Mouse (Mus musculus): ENCODE data around the gene Rpl13a. TPM values are rescaled to one million over a fixed set of nuclear protein-coding genes. Genes with fewer than 3 reads are reported as not detected.

The Rpl13a gene
- polyA plus RNA-seq, 1 experiment: 1,470 TPM

DNA sequence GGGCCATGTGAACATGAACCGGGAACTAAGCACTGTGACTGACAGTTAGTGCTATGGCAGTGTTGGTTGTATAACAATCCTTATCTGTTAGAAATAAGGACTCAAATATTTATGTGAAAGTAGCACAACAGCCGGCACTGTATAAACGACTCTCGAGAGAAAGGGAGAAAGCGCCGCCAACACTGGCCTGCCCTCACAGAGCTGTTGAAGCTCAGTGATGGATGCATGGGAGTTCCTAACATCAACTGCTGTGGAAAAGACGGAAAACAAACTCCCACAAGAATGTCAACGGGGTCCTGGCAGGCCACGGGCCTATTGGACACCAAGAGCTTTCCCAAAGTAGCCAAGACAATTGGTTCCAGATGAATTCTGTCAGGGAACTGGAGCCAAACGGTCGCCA lies 22.7 kb upstream of the Rpl13a start:
- H3K4me3 ChIP-seq (ENCODE audit: insufficient read depth, low read length): no peak overlapping the region
- H3K27ac ChIP-seq (ENCODE audit: insufficient read depth, low read length): no peak overlapping the region
- peaks cover 2% of the 10 kb centered on the region; the same call in 1 of the 2 replicates for H3K4me1 ChIP-seq (ENCODE audit: control insufficient read depth, insufficient read depth, low read length)
- TF ChIP-seq CTCF (IDR thresholded peaks at IDR 0.05; ENCODE audit: extremely low read depth, insufficient read depth, low read length) (no peak), POLR2A (IDR thresholded peaks at IDR 0.05; ENCODE audit: extremely low read depth, insufficient read depth, low read length) (no peak)

DNA sequence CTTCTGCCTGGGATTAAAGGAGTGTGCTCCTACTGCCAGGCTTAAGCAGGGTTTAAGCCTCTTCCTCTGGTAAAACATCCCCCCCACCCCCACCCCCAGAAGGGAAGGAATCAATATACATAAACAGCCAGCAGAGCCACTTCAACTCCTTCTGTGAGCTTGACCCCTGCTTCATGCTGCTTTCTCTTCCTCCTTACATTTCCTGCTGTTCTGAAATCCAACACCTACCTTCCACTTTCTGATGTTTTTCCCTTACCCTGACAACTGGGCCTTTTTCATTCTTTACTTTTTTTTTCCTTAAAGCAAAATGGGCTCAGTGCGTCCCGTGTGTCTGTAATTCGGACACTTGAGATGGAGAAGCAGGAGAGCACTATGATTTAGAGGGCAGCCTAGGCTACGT lies 21.8 kb upstream of the Rpl13a start:
- no peak overlapping the region for H3K27ac ChIP-seq (ENCODE audit: insufficient read depth, low read length)
- H3K4me1 ChIP-seq (ENCODE audit: control insufficient read depth, insufficient read depth, low read length): peaks cover 2% of the 10 kb centered on the region; the same call in 1 of the 2 replicates
- H3K4me3 ChIP-seq (ENCODE audit: insufficient read depth, low read length): no peak overlapping the region
- TF ChIP-seq POLR2A (IDR thresholded peaks at IDR 0.05; ENCODE audit: extremely low read depth, insufficient read depth, low read length) (no peak), CTCF (IDR thresholded peaks at IDR 0.05; ENCODE audit: extremely low read depth, insufficient read depth, low read length) (no peak)

DNA sequence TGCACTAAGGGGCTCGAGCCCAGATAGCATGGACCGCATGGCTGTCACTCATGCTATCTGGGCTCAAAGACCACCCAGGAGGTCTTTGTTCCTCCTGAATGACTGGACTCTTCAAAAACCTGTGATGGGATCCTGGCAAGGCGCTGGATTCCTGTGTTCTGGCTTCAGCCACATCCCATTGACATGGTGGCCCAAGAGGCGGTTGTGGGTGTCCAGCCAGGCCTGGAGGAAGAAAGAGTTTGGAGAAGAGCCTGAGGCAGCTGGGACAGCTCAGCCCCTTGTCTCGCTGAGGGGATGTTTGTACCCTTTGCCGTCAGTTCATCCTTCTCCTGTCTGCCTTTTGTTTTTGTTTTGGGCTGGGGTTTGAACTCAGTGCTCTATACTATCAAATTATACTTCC lies 21.0 kb upstream of the Rpl13a start:
- Histone ChIP-seq H3K4me3 (ENCODE audit: insufficient read depth, low read length) (no peak overlapping the region), H3K27ac (ENCODE audit: insufficient read depth, low read length) (no peak overlapping the region), H3K4me1 (ENCODE audit: control insufficient read depth, insufficient read depth, low read length) (peaks cover 2% of the 10 kb centered on the region; the same call in 1 of the 2 replicates)
- no peak for TF ChIP-seq POLR2A (IDR thresholded peaks at IDR 0.05; ENCODE audit: extremely low read depth, insufficient read depth, low read length)
- TF ChIP-seq CTCF (IDR thresholded peaks at IDR 0.05; ENCODE audit: extremely low read depth, insufficient read depth, low read length): no peak

DNA sequence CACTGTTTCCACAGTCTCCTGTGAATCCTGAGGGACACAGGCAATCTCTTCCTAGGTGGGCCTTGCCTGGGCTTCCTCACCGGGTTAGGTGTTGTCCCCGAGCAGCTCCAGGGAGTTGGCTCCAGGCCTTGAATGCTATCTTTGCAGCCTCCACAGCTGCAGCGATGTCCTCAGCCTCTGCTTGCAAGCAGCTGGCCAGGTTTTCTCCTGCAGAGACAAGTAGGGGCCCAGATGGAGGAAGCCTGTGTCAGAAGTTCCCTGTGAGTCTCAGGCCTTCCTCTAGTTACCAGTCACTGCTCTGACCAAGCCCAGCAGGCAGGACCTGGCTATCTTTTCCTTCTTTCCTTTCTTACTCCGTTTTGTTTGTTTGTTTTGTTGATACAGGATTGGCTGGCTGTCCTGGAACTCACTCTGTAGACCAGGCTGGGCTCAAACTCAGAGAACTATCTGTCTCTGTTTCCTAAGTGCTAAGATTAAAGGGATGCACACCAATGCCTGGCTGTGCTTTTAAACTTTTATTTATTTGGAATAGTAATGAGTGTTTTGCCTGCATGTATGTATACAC lies 20.1 kb upstream of the Rpl13a start:
- TF ChIP-seq POLR2A (IDR thresholded peaks at IDR 0.05; ENCODE audit: extremely low read depth, insufficient read depth, low read length) (no peak), CTCF (IDR thresholded peaks at IDR 0.05; ENCODE audit: extremely low read depth, insufficient read depth, low read length) (no peak)
- no peak overlapping the region for H3K27ac ChIP-seq (ENCODE audit: insufficient read depth, low read length)
- H3K4me1 ChIP-seq (ENCODE audit: control insufficient read depth, insufficient read depth, low read length): peaks cover 2% of the 10 kb centered on the region; the same call in 1 of the 2 replicates
- H3K4me3 ChIP-seq (ENCODE audit: insufficient read depth, low read length): no peak overlapping the region

DNA sequence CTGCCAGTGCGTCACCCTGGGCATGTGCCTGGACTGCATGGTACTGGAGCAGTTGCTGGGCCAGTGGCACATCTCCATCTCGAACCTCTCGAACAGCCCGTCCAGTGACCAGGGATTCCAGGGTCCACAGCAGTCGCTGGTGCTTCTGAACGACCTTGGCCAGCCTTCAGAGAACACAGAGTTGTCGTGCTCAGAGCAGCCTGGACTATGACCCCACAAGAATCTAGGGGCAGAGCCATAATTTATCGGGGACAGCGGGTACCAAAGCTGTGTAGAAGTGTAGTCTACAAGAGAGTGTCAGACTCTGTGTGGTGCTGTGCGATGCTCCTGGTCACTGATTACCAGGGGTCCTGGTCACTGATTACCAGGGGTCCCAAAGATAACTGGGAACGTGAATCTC lies 19.3 kb upstream of the Rpl13a start:
- Histone ChIP-seq H3K27ac (ENCODE audit: insufficient read depth, low read length) (no peak overlapping the region), H3K4me1 (ENCODE audit: control insufficient read depth, insufficient read depth, low read length) (peaks cover 2% of the 10 kb centered on the region; the same call in 1 of the 2 replicates), H3K4me3 (ENCODE audit: insufficient read depth, low read length) (no peak overlapping the region)
- no peak for TF ChIP-seq CTCF (IDR thresholded peaks at IDR 0.05; ENCODE audit: extremely low read depth, insufficient read depth, low read length)
- no peak for TF ChIP-seq POLR2A (IDR thresholded peaks at IDR 0.05; ENCODE audit: extremely low read depth, insufficient read depth, low read length)

DNA sequence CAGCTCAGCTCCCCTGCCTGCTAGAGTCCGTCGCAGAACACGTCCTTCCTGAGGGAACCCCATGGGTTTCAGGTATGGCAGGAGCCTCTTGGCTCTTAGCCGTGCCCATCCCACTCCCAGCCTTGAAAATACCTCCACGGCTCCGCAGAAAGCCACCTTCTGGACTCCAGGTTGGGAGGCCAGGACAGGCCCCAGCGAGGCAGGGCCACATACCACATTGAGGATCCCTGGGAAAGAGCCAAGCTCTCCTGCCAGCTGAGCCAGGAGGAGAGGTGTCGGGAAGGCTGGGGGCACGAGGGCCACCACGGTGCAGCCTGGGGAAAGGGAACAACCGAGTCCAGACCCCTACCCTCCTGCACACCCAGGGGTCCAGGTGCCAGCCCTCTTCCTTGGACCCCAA lies 18.7 kb upstream of the Rpl13a start:
- TF ChIP-seq CTCF (IDR thresholded peaks at IDR 0.05; ENCODE audit: extremely low read depth, insufficient read depth, low read length) (no peak), POLR2A (IDR thresholded peaks at IDR 0.05; ENCODE audit: extremely low read depth, insufficient read depth, low read length) (no peak)
- H3K4me3 ChIP-seq (ENCODE audit: insufficient read depth, low read length): no peak overlapping the region
- H3K4me1 ChIP-seq (ENCODE audit: control insufficient read depth, insufficient read depth, low read length): peaks cover 2% of the 10 kb centered on the region; the same call in 1 of the 2 replicates
- H3K27ac ChIP-seq (ENCODE audit: insufficient read depth, low read length): no peak overlapping the region

DNA sequence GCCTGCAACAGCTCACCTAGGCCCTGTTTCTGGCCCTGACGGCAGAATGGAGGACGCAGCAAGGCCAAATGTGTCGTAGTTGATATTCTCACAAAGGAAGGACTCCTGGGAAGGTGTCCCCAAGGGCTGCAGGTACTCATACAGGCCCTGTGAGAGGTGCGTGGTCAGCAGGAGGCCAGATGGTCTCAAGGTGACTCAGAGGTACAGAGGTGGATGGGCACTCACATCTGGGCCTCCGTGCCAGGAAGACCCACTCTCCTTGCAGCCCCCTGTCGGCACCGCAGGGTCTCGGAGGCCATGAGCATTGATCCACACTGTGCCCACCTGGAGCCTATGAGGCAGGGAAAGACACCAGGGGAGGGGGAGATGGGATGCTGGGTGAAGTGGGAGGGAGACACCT lies 16.9 kb upstream of the Rpl13a start:
- no peak overlapping the region for H3K4me3 ChIP-seq (ENCODE audit: insufficient read depth, low read length)
- H3K4me1 ChIP-seq (ENCODE audit: control insufficient read depth, insufficient read depth, low read length): no peaks in the 10 kb centered on the region
- TF ChIP-seq POLR2A (IDR thresholded peaks at IDR 0.05; ENCODE audit: extremely low read depth, insufficient read depth, low read length) (no peak), CTCF (IDR thresholded peaks at IDR 0.05; ENCODE audit: extremely low read depth, insufficient read depth, low read length) (no peak)
- H3K27ac ChIP-seq (ENCODE audit: insufficient read depth, low read length): no peak overlapping the region

DNA sequence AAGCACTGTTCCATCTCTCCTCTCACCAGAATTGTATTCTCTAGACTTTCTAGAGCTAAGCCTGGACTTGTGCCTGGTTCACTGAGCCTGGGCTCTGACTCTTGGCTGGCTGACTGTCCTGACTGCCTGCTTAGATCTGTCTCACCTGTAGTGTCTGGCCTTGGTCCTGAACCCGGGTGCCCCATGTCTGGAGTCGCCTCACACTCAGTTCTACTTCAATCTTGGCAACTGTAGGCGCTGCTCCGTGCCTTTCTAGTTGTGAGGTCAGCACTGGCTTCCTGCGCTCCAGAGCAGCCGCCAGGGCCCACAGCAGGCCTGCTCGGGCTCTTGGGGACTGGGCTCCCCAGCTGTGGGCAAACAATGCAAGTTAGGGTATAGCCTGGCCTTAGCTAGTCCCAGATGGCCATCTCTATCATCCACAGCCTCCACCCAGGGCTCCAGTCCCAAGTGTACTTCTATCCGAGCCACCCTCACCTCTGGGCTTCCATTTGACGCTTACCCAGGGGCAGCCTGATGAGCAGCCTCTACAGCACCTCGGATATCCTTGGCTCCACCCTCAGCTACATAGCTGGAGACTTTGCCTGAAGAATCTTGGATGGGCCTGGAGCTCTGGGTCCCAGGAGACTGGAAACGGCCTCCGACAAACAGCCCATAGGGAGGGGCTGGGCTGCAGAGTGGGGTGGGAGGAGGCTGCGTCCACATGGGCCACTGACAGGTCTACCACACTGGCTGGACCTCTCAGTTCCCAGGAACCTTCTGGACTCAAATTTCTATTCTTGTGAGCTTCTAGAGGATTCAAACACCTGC lies 16.0 kb upstream of the Rpl13a start:
- H3K27ac ChIP-seq (ENCODE audit: insufficient read depth, low read length): no peak overlapping the region
- H3K4me3 ChIP-seq (ENCODE audit: insufficient read depth, low read length): no peak overlapping the region
- TF ChIP-seq POLR2A (IDR thresholded peaks at IDR 0.05; ENCODE audit: extremely low read depth, insufficient read depth, low read length) (no peak), CTCF (IDR thresholded peaks at IDR 0.05; ENCODE audit: extremely low read depth, insufficient read depth, low read length) (no peak)
- H3K4me1 ChIP-seq (ENCODE audit: control insufficient read depth, insufficient read depth, low read length): no peaks in the 10 kb centered on the region

DNA sequence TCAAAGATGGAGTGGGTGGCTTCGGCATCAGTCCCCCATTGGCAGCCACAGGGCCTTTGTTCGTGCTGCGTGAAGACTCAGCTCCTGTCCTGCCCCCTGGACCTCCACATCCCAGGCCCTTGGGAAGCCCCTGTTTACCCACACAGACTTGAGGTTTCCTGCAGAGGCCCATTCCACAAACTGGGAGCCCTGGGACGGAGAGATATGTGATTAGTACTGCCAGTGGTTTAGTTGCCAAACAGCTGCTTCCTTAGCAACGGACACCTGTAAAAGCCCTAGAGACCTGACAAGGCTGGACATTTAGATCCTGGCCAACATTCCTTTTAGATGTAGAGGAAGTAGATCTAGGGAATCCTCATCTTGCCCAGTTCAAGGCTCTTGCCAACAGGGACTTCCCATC lies 13.4 kb upstream of the Rpl13a start:
- H3K4me3 ChIP-seq (ENCODE audit: insufficient read depth, low read length): no peak overlapping the region
- no peak overlapping the region for H3K27ac ChIP-seq (ENCODE audit: insufficient read depth, low read length)
- no peaks in the 10 kb centered on the region for H3K4me1 ChIP-seq (ENCODE audit: control insufficient read depth, insufficient read depth, low read length)
- TF ChIP-seq POLR2A (IDR thresholded peaks at IDR 0.05; ENCODE audit: extremely low read depth, insufficient read depth, low read length): no peak
- no peak for TF ChIP-seq CTCF (IDR thresholded peaks at IDR 0.05; ENCODE audit: extremely low read depth, insufficient read depth, low read length)

DNA sequence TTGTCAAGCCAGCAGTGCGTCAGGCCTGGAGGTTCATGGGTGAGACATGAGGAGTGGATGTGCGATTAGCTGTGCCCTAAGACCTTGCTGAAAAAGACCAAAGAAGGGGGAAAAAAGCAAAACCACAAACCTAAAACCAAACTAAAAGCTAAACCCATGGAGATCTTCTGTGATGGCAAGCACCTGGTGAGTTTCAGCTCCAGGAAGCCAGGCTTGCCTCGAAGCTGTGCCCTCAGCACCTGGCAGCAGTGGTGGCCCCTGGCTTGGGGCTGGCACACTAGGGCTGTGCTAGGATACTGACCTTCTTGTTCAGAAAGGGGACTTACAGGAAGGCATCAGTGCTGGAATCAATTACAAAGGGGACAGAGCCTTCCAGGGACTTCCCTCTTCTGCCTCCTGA lies 12.8 kb upstream of the Rpl13a start:
- H3K4me1 ChIP-seq (ENCODE audit: control insufficient read depth, insufficient read depth, low read length): no peaks in the 10 kb centered on the region
- no peak overlapping the region for H3K4me3 ChIP-seq (ENCODE audit: insufficient read depth, low read length)
- TF ChIP-seq CTCF (IDR thresholded peaks at IDR 0.05; ENCODE audit: extremely low read depth, insufficient read depth, low read length) (no peak), POLR2A (IDR thresholded peaks at IDR 0.05; ENCODE audit: extremely low read depth, insufficient read depth, low read length) (no peak)
- H3K27ac ChIP-seq (ENCODE audit: insufficient read depth, low read length): no peak overlapping the region

Measured in cortical plate, adult 2 months (tissue).